Mouse (Mus musculus): ENCODE measurements around the gene Igfbp1.
"Not testable (repeated sequence)": the region's sequence is repeated elsewhere in the genome, so short reads cannot be mapped to it uniquely, and the experiment has no call there.

Gene Igfbp1

DNA sequence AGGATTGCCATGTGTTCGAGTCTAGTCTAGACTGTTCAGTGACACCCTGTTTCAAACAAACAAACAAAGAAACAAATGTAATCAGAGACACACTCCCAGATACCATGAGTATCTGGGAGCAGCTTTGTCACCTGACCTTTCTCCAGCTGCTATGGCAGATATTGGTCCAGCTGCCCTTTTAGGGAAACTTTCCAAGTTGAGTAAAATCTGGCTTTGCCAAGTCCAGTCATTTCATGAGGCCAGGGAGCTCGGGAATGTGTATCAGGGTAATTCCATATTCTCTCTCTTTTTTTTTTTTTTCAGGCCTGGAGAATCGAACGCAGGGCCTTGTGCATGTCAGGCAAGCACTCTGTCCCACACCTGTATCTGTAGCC lies 2.3 kb upstream of the Igfbp1 start:
- peak; percentile 75 for DNase-seq (ENCODE audit: low spot score)

- DNase-seq (ENCODE audit: low spot score), result no peak
These were observed 424 bp downstream of the Igfbp1 start for GRCm38 (mm10) chr11:7198006-7198405.

- no peak for DNase-seq (ENCODE audit: low spot score)
These were observed 1.1 kb downstream of the Igfbp1 start for GRCm38 (mm10) chr11:7198481-7199256.

DNA sequence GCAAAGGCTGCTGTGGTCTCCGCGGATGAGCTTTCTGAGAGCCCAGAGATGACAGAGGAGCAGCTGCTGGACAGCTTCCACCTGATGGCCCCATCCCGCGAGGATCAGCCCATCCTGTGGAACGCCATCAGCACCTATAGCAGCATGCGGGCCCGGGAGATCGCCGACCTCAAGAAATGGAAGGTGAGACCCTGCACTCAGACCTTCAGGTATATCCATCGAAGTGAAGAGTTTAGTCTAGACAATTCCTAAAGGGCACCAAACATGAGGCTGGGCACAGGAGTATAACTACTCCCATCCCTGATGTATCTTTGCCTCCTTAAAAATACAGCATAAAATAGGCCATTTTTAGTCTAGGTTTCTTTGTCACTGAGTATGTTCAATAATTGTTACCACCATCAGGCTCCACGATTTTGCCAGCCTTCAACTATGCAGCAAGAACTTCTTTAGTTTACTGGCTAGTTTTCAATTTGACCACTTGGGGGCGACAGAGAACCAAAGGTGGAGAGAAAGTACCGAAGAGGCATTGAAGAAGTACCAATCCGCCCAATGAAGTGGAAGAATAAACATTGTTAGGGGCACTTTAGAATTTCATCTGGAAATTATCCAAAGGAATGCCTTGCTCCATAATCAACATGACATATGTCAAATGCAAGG lies 2.3 kb downstream of the Igfbp1 start:
- DNase-seq (ENCODE audit: low spot score), result peak; percentile 89

DNA sequence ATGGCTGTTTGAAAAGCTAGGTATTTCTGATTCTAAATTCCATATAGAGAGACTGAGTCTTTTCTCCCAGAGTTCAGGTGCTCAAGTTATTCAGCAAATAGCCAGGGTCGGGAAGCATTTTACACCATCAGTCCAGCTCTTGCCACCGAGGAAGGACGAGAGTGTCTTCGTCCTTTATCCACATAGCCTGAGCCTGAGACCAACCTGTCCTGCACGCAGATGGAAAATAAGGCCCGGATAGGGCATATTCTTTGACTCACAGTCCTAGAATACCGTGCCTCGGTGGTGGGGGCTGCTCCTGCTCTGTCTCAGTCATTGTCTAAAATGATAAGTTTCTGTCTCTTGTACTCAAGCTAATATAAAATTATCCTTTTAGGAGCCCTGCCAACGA lies 2.8 kb downstream of the Igfbp1 start:
- DNase-seq (ENCODE audit: low spot score), result no peak

- no peak for DNase-seq (ENCODE audit: low spot score)
These were observed 4.6 kb downstream of the Igfbp1 start for GRCm38 (mm10) chr11:7202206-7202605.

DNA sequence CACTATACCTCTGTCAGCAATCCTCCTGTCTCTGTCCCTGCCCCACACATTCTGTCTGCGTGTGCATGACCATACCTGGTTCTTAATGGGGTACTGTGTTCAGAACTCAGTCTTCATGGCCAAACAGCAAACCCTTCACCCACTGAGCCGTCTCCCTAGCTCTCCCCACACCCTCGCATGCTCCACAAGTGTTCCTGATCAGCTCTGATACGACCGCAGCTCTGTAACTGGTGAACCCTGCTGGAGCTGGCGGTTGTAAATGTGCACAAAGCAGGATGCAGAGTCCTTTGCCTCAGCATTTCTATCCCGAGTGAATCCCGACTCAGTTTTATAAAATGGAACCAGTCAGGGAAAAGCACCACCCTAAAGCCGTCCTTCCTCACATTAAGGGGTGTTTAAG lies 6.3 kb downstream of the Igfbp1 start:
- no peak for DNase-seq (ENCODE audit: low spot score)

- DNase-seq (ENCODE audit: low spot score), result peak; percentile 83
These were observed 12.8 kb downstream of the Igfbp1 start for GRCm38 (mm10) chr11:7210343-7210742.

GRCm38 (mm10) chr11:7211211-7211610 lies 13.6 kb downstream of the Igfbp1 start:
- DNase-seq (ENCODE audit: low spot score), result peak; percentile 73

GRCm38 (mm10) chr11:7212126-7212798 lies 14.7 kb downstream of the Igfbp1 start:
- DNase-seq (ENCODE audit: low spot score), result peak; percentile 41

DNA sequence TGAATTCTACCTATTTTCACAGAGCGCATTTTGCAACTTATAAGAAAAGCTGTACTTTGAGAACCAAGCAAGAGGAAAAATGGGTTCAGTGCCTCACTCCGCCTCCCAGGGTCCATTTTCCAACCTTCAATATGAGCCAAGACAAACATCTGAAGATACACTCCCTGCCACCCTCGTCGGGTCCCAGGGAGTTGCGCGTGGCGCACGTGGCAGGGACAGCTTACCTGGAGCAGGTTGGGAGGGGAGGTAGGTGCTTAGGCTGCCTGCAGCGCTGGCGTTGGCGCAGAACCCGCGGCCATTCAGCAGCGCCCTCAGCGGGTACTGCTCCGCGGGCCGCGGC lies 15.5 kb downstream of the Igfbp1 start:
- DNase-seq (ENCODE audit: low spot score), result no peak

DNA sequence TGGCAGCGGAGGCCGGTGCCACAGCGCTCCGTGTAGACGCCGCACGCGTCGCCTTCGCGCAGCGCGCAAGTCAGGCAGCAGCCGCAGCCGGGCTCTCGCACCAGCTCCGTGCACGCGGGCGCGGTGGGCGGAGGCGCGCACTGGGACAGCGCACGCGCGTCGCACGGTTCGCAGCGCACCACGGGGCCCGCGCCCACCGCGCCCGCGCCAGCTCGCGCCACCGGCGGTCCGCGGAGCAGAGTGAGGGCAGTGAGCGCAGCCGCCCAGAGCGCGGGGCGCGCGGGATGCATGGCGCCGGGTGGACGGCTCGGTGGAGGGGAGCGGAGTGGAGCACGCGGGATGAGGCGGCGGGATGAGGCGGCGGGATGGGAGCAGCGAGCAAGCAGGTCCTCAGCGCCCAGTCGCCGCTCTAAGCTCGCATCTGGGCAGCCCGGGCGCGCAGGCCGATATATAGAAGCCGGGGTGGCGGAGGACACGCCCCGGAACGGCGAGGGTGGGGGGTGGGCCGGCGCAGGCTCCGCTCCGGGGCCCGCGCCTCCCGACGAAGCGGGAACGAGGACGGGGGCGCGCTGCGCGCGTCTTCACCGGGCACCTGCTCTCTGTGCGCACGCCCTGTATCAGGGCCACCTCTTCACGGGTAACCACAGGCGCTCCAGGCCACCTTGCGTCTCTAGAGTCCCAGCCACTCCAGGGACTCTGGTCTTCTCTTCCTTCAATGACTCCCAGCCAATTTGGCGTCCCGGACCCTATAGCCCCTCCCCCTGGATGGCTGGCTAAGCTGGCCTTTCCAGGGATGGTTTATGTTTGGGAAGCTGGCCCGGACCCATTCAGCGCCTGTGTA lies 16.1 kb downstream of the Igfbp1 start, which contains the start of gene Igfbp3:
Gene Igfbp3 (minus strand): TSS at position 423 of the 841 bp plus-strand sequence.
- no peak for DNase-seq (ENCODE audit: low spot score)

GRCm38 (mm10) chr11:7214342-7214660 lies 16.7 kb downstream of the Igfbp1 start:
- DNase-seq (ENCODE audit: low spot score), result no peak

DNA sequence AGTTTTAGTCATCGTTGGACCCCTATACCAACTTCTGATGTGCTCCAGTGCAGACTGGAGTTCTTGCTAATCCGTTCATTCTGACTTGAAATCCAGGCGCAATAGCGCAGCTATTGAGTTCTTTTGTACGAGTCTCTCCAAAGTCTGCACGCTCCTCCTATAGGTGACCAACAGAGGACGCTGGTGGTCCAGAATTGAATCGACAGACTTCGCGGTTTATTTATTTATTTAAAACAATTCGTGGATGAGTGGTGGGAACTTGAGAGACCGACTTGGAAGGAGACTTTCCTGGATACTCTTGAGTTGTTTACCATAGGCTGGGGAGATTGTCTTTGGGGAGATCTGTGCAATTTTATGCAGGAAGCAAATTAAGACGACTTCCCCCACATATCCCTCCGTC lies 17.2 kb downstream of the Igfbp1 start:
- no peak for DNase-seq (ENCODE audit: low spot score)

- DNase-seq (ENCODE audit: low spot score), result peak; percentile 89
These were observed 18.1 kb downstream of the Igfbp1 start for GRCm38 (mm10) chr11:7215703-7216102.

GRCm38 (mm10) chr11:7221826-7222225 lies 24.2 kb downstream of the Igfbp1 start:
- DNase-seq (ENCODE audit: low spot score), result not testable (repeated sequence)

GRCm38 (mm10) chr11:7226200-7226599 lies 28.6 kb downstream of the Igfbp1 start:
- peak; percentile 54 for DNase-seq (ENCODE audit: low spot score)

- DNase-seq (ENCODE audit: low spot score), result no peak
These were observed 29.4 kb downstream of the Igfbp1 start for GRCm38 (mm10) chr11:7226810-7227550.

- no peak for DNase-seq (ENCODE audit: low spot score)
These were observed 30.5 kb downstream of the Igfbp1 start for GRCm38 (mm10) chr11:7228107-7228506.

DNA sequence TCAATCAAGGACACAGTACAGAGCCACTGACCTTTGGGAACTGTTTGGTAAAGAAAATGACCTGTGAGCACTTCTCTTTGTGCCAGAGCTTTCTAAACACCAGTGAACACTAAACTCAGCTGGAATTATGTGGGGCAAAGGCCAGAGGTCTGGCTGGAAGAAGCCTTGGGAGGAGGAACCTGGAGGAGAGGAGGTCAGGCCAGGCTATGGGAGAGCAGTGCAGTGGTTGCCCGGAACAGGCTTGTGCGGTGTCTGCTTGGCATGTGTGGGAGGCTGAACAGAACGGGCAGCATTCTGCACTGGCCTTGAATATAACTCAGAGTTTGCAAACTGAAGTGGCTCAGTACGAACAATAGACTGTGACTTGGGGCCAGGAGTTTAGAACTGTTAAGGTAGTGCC lies 32.4 kb downstream of the Igfbp1 start:
- DNase-seq (ENCODE audit: low spot score), result peak; percentile 52

DNA sequence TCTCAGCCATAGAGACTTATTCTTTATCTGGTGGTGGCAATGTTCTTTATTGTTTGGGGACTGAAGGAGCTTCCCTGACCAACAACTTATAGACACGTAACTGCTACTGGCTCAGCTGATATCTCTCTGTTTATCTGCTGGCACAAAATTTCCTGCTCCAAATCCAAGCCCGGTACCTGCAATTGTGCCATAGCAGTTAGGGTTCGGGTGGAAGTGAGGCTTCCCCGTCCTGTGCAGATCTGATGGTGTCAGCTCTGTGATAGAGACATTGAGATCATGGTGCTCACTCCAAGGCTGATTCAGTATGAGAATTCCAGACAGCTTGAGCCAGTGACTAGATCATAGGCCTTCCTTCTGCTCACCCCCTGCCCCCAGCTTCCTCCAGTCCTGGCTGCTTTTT lies 34.4 kb downstream of the Igfbp1 start:
- no peak for DNase-seq (ENCODE audit: low spot score)

GRCm38 (mm10) chr11:7233333-7233732 lies 35.8 kb downstream of the Igfbp1 start:
- no peak for DNase-seq (ENCODE audit: low spot score)
